Mouse (Mus musculus) megakaryocyte, embryonic 14.5 days (primary cell): ENCODE measurements around the gene Fam69b.

Experiments used
- FLI1 ChIP-seq: IDR thresholded peaks from 2 replicates; pipeline ENCODE4 v1.6.1; 2012; ENCODE audit warnings: low read length, inconsistent platforms, mixed read lengths
- GATA1 ChIP-seq: IDR thresholded peaks from 3 replicates; pipeline ENCODE4 v1.6.1; 2012; ENCODE audit warnings: mixed read lengths, low read length, inconsistent platforms, borderline replicate concordance

DNA sequence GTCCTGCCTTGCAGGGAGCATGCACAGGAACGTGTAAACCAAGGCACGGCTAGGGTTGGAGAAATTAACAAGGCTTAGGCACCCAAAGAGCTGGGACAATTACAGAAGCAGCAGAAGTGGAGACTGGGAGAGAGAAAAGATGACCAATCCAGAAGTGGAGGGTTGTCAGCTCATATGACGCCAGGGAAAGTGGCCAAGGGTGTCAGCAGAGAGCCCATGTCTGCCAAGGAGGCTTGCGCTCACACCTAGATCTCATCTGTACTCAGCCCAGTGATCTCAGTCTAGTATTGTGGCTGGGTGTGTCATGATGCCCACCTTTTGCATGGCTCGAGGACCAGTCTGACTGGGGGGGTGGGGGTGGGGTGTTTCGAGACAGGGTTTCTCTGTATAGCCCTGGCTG is 42.5 kb upstream of the Fam69b start:
- TF ChIP-seq GATA1 (no peak), FLI1 (no peak)
